Mouse (Mus musculus) kidney, postnatal 36 days (tissue): ENCODE measurements around the gene Rarres2.

Experiments
- DNase-seq, 2 experiments: peaks; one replicate each; pipeline ENCODE4 v3.0.0; 2021 to 2022; ENCODE audit warnings: mixed read lengths in 2 of 2

Gene Rarres2

GRCm38 (mm10) chr6:48572572-48573061, at the start of gene Rarres2:
TSS of gene Rarres2 (minus strand) at chr6:48572789.
- DNase-seq = peak; percentile 73 to 74

GRCm38 (mm10) chr6:48620031-48620430, 47.4 kb upstream of the Rarres2 start:
- DNase-seq = no peak

GRCm38 (mm10) chr6:48614756-48615155, 42.2 kb upstream of the Rarres2 start:
- no peak for DNase-seq

GRCm38 (mm10) chr6:48613464-48613863, 40.9 kb upstream of the Rarres2 start:
- DNase-seq = no peak

GRCm38 (mm10) chr6:48610657-48611056, 38.1 kb upstream of the Rarres2 start:
- DNase-seq = no peak

- no peak for DNase-seq
Measured at GRCm38 (mm10) chr6:48609512-48609911, 36.9 kb upstream of the Rarres2 start.

- DNase-seq = no peak
Measured at GRCm38 (mm10) chr6:48608124-48608523, 35.5 kb upstream of the Rarres2 start.

GRCm38 (mm10) chr6:48602080-48602741, 29.6 kb upstream of the Rarres2 start:
- peak; percentile 43 to 61 for DNase-seq

GRCm38 (mm10) chr6:48601271-48602079, 28.9 kb upstream of the Rarres2 start, which contains the start of gene Zfp775:
TSS of gene Zfp775 (plus strand) at chr6:48602063.
- DNase-seq = peak; percentile 99

- DNase-seq = no peak
Measured at GRCm38 (mm10) chr6:48600594-48600993, 28.0 kb upstream of the Rarres2 start.

- DNase-seq = no peak
Measured at GRCm38 (mm10) chr6:48597233-48597625, 24.6 kb upstream of the Rarres2 start.

GRCm38 (mm10) chr6:48596545-48597232, 24.1 kb upstream of the Rarres2 start:
- DNase-seq = no peak

GRCm38 (mm10) chr6:48595278-48595677, 22.7 kb upstream of the Rarres2 start:
- DNase-seq = peak; percentile 57

- DNase-seq = peak; percentile 68 to 69
Measured at GRCm38 (mm10) chr6:48594043-48594738, 21.6 kb upstream of the Rarres2 start.

- DNase-seq = peak; percentile 96 to 98
Measured at GRCm38 (mm10) chr6:48593158-48594042, 20.8 kb upstream of the Rarres2 start, which contains the start of the genes Repin1 and Gm44965. TSS of gene Repin1 (plus strand) at chr6:48593883. TSS of gene Gm44965 (plus strand) at chr6:48593941.

GRCm38 (mm10) chr6:48591871-48592270, 19.3 kb upstream of the Rarres2 start:
- no peak for DNase-seq

- peak in 1 of 2 experiments; percentile 52 for DNase-seq
Measured at GRCm38 (mm10) chr6:48591221-48591845, 18.7 kb upstream of the Rarres2 start.

GRCm38 (mm10) chr6:48589194-48589750, 16.7 kb upstream of the Rarres2 start, which contains the start of gene Gm45021:
TSS of gene Gm45021 (plus strand) at chr6:48589610.
- DNase-seq = no peak

GRCm38 (mm10) chr6:48582037-48582436, 9.4 kb upstream of the Rarres2 start:
- peak; percentile 63 to 64 for DNase-seq

GRCm38 (mm10) chr6:48581257-48581656, 8.7 kb upstream of the Rarres2 start:
- no peak for DNase-seq
